Mouse (Mus musculus) megakaryocyte, embryonic 14.5 days (primary cell): ENCODE measurements at regions not wholly inside any gene's neighbourhood (a gene's known extent, or its start where the extent isn't known, plus 50 kb on each side); places are given as distances from the start of the nearest gene placed in this dataset.

Source experiments
- FLI1 ChIP-seq: IDR thresholded peaks from 2 replicates; pipeline ENCODE4 v1.6.1; 2012; ENCODE audit warnings: low read length, inconsistent platforms, mixed read lengths
- GATA1 ChIP-seq: IDR thresholded peaks from 3 replicates; pipeline ENCODE4 v1.6.1; 2012; ENCODE audit warnings: mixed read lengths, low read length, inconsistent platforms, borderline replicate concordance

DNA sequence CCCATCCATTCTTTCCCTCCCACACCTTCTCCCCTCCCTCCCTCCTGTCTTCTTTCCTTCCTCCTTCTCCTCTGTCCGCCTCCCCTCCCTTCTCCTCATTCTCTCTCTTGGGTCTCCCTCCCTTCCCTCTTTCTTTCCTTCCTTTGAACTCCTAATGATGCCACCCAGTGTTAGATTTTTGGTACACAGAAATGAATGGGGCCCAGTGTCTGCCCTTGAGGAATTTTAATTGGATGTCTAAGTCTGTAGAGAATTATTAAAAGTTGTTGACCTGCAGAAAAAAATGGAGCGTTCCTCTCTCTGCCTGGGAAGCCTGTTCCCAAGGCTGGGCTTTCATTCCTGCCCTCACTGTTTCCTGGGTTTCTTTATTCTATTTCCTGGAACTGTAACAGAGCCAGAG, 434.0 kb upstream of the Fam160b2 start:
- no peak for TF ChIP-seq GATA1
- TF ChIP-seq FLI1, result no peak
